Mouse (Mus musculus) megakaryocyte-erythroid progenitor cell, adult 5-6 weeks (primary cell): ENCODE measurements around the gene S1pr2. TPM values are rescaled to one million over a fixed set of nuclear protein-coding genes. Genes with fewer than 3 reads are reported as not detected.
A peak's percentile ranks its signal among the peaks of the same experiment; 100 is the strongest.
"Not testable (repeated sequence)": the region's sequence is repeated elsewhere in the genome, so short reads cannot be mapped to it uniquely, and the experiment has no call there.

ENCODE experiments used
- ATAC-seq: replicated peaks from 2 replicates; pipeline ENCODE4 v1.8.0; 2016; ENCODE audit warnings: mild to moderate bottlenecking, inconsistent platforms; ENCODE audit not compliant: severe bottlenecking, poor library complexity, low FRiP score, low TSS enrichment
- total RNA-seq, 2 experiments: library from RNA; stranded (forward) in 1 of 2; stranded (reverse) in 1 of 2; fragments of 200-1000, 215-1000 nt in 1 of 2; fragments of >200 nt in 1 of 2; fragmentation: Nextera tagmentation in 1 of 2; gene quantifications; 2 replicates each; pipeline ENCODE4 v1.2.3; 2014 to 2017

The S1pr2 gene
- 1.7 and 3.4 TPM in 2 replicates for total RNA-seq (2014; fragmentation: Nextera tagmentation)
- total RNA-seq (2017): 0.46 TPM in 1 of 2 replicates, not detected in the other

- peak; percentile 70 for ATAC-seq
Observed at GRCm38 (mm10) chr9:20976216-20976960, at the start of gene S1pr2. TSS of gene S1pr2 (minus strand) at chr9:20976781.

GRCm38 (mm10) chr9:21025258-21025810 lies 48.8 kb upstream of the S1pr2 start:
- ATAC-seq: no peak

GRCm38 (mm10) chr9:21022726-21023125 lies 46.1 kb upstream of the S1pr2 start:
- ATAC-seq: no peak

GRCm38 (mm10) chr9:21022288-21022687 lies 45.7 kb upstream of the S1pr2 start:
- no peak for ATAC-seq

- no peak for ATAC-seq
Observed at GRCm38 (mm10) chr9:21021363-21021762, 44.8 kb upstream of the S1pr2 start.

- no peak for ATAC-seq
Observed at GRCm38 (mm10) chr9:21018600-21018999, 42.0 kb upstream of the S1pr2 start.

GRCm38 (mm10) chr9:21017177-21017575 lies 40.6 kb upstream of the S1pr2 start:
- no peak for ATAC-seq

GRCm38 (mm10) chr9:21016331-21017176 lies 40.0 kb upstream of the S1pr2 start:
- ATAC-seq: no peak

GRCm38 (mm10) chr9:21015571-21016130 lies 39.1 kb upstream of the S1pr2 start, which contains the start of gene Icam1:
TSS of gene Icam1 (plus strand) at chr9:21015985.
- peak; percentile 56; the same call in 1 of the 2 replicates for ATAC-seq

- ATAC-seq: no peak; the same call in 1 of the 2 replicates
Observed at GRCm38 (mm10) chr9:21014691-21015570, 38.4 kb upstream of the S1pr2 start.

- ATAC-seq: no peak
Observed at GRCm38 (mm10) chr9:21012368-21012767, 35.8 kb upstream of the S1pr2 start.

GRCm38 (mm10) chr9:21011846-21012312 lies 35.3 kb upstream of the S1pr2 start:
- ATAC-seq: peak; percentile 15; the same call in 1 of the 2 replicates

- ATAC-seq: not testable (repeated sequence)
Observed at GRCm38 (mm10) chr9:21010939-21011541, 34.5 kb upstream of the S1pr2 start.

- no peak for ATAC-seq
Observed at GRCm38 (mm10) chr9:21010362-21010761, 33.8 kb upstream of the S1pr2 start.

- ATAC-seq: no peak
Observed at GRCm38 (mm10) chr9:21008007-21008406, 31.4 kb upstream of the S1pr2 start.

GRCm38 (mm10) chr9:21007313-21007952 lies 30.9 kb upstream of the S1pr2 start:
- ATAC-seq: no peak

GRCm38 (mm10) chr9:21002627-21003551 lies 26.3 kb upstream of the S1pr2 start, which contains the start of gene Mrpl4:
TSS of gene Mrpl4 (plus strand) at chr9:21002738.
- peak; percentile 86 for ATAC-seq
